Mouse (Mus musculus): ENCODE data around the gene Igf2bp1.

DNA sequence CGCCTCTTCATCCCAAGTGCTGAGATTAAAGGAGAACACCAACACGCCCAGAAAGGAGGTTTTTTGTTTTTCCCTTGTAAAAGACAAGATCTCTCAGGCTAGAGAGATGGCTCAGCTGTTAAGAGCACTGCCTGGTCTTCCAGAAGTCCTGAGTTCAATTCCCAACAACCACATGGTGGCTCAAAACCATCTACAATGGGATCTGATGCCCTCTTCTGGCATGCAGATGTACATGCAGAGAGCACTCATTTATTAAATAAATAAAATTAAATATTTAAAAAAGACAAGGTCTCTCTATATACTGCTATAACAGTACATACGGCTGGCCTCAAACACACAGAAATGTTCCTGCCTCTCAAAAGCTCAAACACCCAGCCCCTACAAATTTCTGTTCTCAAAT is 27.3 kb downstream of the Igf2bp1 start:
- TF ChIP-seq CTCF (IDR thresholded peaks at IDR 0.05) (peak; percentile 37), POLR2A (IDR thresholded peaks at IDR 0.05; ENCODE audit: insufficient read depth, low read depth, low read length) (no peak), EP300 (IDR thresholded peaks at IDR 0.05; ENCODE audit: insufficient read depth, low read depth, low read length) (no peak)
